Mouse (Mus musculus) heart, postnatal 0 days (tissue): ENCODE data around the gene Kcnd3. TPM values are rescaled to one million over a fixed set of nuclear protein-coding genes. Genes with fewer than 3 reads are reported as not detected.

Source experiments
- ATAC-seq: fragments of 200-750 bp; cut with Nextera tagmentation; 2 replicates; pipeline ENCODE4 v1.8.0; 2017; ENCODE audit warnings: low read depth, moderate number of reproducible peaks, moderate library complexity; ENCODE audit not compliant: insufficient read depth
- DNase-seq: peaks from one replicate; pipeline ENCODE4 v3.0.0-alpha.2; 2016; ENCODE audit warnings: low spot score
- H3K27ac ChIP-seq: fragments of 300-500 bp; sonication (generic); 2 replicates; pipeline ENCODE4 v1.5.1; 2014; ENCODE audit warnings: low read depth, mild to moderate bottlenecking
- H3K27me3 ChIP-seq: fragments of 300-500 bp; sonication (generic); 2 replicates; pipeline ENCODE4 v1.6.1; 2014; ENCODE audit warnings: low read length, mixed read lengths; ENCODE audit not compliant: control insufficient read depth, insufficient read depth
- H3K36me3 ChIP-seq: fragments of 300-500 bp; sonication (generic); replicated peaks from 2 replicates; pipeline ENCODE4 v1.6.1; 2014; ENCODE audit warnings: low read length, mixed read lengths; ENCODE audit not compliant: control insufficient read depth, insufficient read depth
- H3K4me1 ChIP-seq: fragments of 300-500 bp; sonication (generic); 2 replicates; pipeline ENCODE4 v1.6.1; 2014; ENCODE audit warnings: antibody characterized with exemption; ENCODE audit not compliant: control insufficient read depth, insufficient read depth
- H3K4me2 ChIP-seq: fragments of 300-500 bp; sonication (generic); 2 replicates; pipeline ENCODE4 v1.6.1; 2014; ENCODE audit warnings: low read depth, mild to moderate bottlenecking, low read length, moderate library complexity
- H3K4me3 ChIP-seq: fragments of 300-500 bp; sonication (generic); 2 replicates; pipeline ENCODE4 v1.5.1; 2014; ENCODE audit warnings: low read depth, low read length
- H3K9ac ChIP-seq: fragments of 300-500 bp; sonication (generic); replicated peaks from 2 replicates; pipeline ENCODE4 v1.6.1; 2014; ENCODE audit warnings: low read depth, low read length, mixed read lengths
- H3K9me3 ChIP-seq: fragments of 300-500 bp; sonication (generic); replicated peaks from 2 replicates; pipeline ENCODE4 v1.6.1; 2016; ENCODE audit warnings: low read length; ENCODE audit not compliant: control insufficient read depth
- CTCF ChIP-seq: IDR thresholded peaks from 2 replicates; pipeline ENCODE4 v1.5.1; 2016; ENCODE audit warnings: antibody characterized with exemption, control low read depth, low read depth
- EP300 ChIP-seq: IDR thresholded peaks from 2 replicates; pipeline ENCODE4 v1.6.1; 2016; ENCODE audit warnings: antibody characterized with exemption, low read depth
- WGBS: fragments of 180-500 bp; shearing (Covaris S2); extraction: QIAGEN DNeasy Blood & Tissue Kit; methylation state at CpG from one replicate; pipeline ENCODE4 v1.1.7; 2014; 5-methylcytosine and 5-hydroxymethylcytosine counted together
- polyA plus RNA-seq: library from polyadenylated mRNA; unstranded; fragments of >200 nt; fragmentation: Nextera tagmentation; extraction: Ambion mirVana; gene quantifications from 2 replicates; pipeline ENCODE4 v1.2.1, GENCODE M21; 2015
- total RNA-seq: library from RNA; depleted of rRNA; stranded (reverse); fragments of >200 nt; gene quantifications from 2 replicates; pipeline ENCODE4 v1.2.3, GENCODE M21; 2014; ENCODE audit warnings: low replicate concordance

Kcnd3 gene
- total and polyA plus RNA-seq, 2 experiments from 2014 or later = 0.27 to 2.4 TPM

- TF ChIP-seq EP300 (no peak), CTCF (no peak)
- no peaks in the 10 kb centered on the region for H3K27me3 ChIP-seq
- no peaks in the 10 kb centered on the region for H3K36me3 ChIP-seq
- ATAC-seq (no peak), DNase-seq (no peak)
- H3K27ac ChIP-seq = no peak overlapping the region
- 81% methylated on average over 1 of the region's 1 CpGs for WGBS
- H3K9me3 ChIP-seq = peaks cover 13% of the 10 kb centered on the region
- no peak overlapping the region for H3K9ac ChIP-seq
- no peak overlapping the region for H3K4me3 ChIP-seq
- H3K4me1 ChIP-seq = no peaks in the 10 kb centered on the region
- no peak overlapping the region for H3K4me2 ChIP-seq
These were observed 33.7 kb upstream of the Kcnd3 start for GRCm38 (mm10) chr3:105418441-105418840.

GRCm38 (mm10) chr3:105422391-105422790, 29.7 kb upstream of the Kcnd3 start:
- no peak for TF ChIP-seq EP300
- peak; percentile 14; the same call in 1 of the 2 replicates for TF ChIP-seq CTCF
- Histone ChIP-seq H3K4me2 (no peak overlapping the region), H3K4me1 (no peaks in the 10 kb centered on the region), H3K9ac (no peak overlapping the region), H3K9me3 (peaks cover 13% of the 10 kb centered on the region), H3K4me3 (no peak overlapping the region), H3K27me3 (no peaks in the 10 kb centered on the region), H3K27ac (no peak overlapping the region), H3K36me3 (no peaks in the 10 kb centered on the region)
- ATAC-seq = no peak
- DNase-seq = no peak

GRCm38 (mm10) chr3:105423427-105423826, 28.7 kb upstream of the Kcnd3 start:
- peaks cover 13% of the 10 kb centered on the region for H3K9me3 ChIP-seq
- H3K4me3 ChIP-seq = no peak overlapping the region
- no peak overlapping the region for H3K9ac ChIP-seq
- H3K27ac ChIP-seq = no peak overlapping the region
- ATAC-seq (no peak), DNase-seq (no peak)
- no peaks in the 10 kb centered on the region for H3K4me1 ChIP-seq
- H3K4me2 ChIP-seq = no peak overlapping the region
- 37% methylated on average over 4 of the region's 4 CpGs for WGBS
- H3K36me3 ChIP-seq = no peaks in the 10 kb centered on the region
- TF ChIP-seq EP300 (no peak), CTCF (no peak)
- H3K27me3 ChIP-seq = no peaks in the 10 kb centered on the region

GRCm38 (mm10) chr3:105428586-105428985, 23.5 kb upstream of the Kcnd3 start:
- Histone ChIP-seq H3K27me3 (no peaks in the 10 kb centered on the region), H3K27ac (no peak overlapping the region), H3K4me3 (no peak overlapping the region), H3K4me2 (no peak overlapping the region), H3K9me3 (no peaks in the 10 kb centered on the region), H3K9ac (no peak overlapping the region), H3K36me3 (no peaks in the 10 kb centered on the region), H3K4me1 (no peaks in the 10 kb centered on the region)
- ATAC-seq (no peak), DNase-seq (no peak)
- TF ChIP-seq EP300 (no peak), CTCF (no peak)

GRCm38 (mm10) chr3:105436383-105436782, 15.7 kb upstream of the Kcnd3 start:
- no peaks in the 10 kb centered on the region for H3K9me3 ChIP-seq
- no peaks in the 10 kb centered on the region for H3K36me3 ChIP-seq
- ATAC-seq (no peak), DNase-seq (no peak)
- H3K4me1 ChIP-seq = no peaks in the 10 kb centered on the region
- no peak overlapping the region for H3K4me2 ChIP-seq
- H3K27ac ChIP-seq = no peak overlapping the region
- no peak overlapping the region for H3K9ac ChIP-seq
- no peak overlapping the region for H3K4me3 ChIP-seq
- 28% methylated on average over 2 of the region's 2 CpGs for WGBS
- H3K27me3 ChIP-seq = no peaks in the 10 kb centered on the region
- TF ChIP-seq CTCF (no peak), EP300 (no peak)

GRCm38 (mm10) chr3:105436971-105437370, 15.2 kb upstream of the Kcnd3 start:
- ATAC-seq (no peak), DNase-seq (no peak)
- no peak overlapping the region for H3K27ac ChIP-seq
- H3K4me2 ChIP-seq = no peak overlapping the region
- no peaks in the 10 kb centered on the region for H3K9me3 ChIP-seq
- H3K36me3 ChIP-seq = no peaks in the 10 kb centered on the region
- H3K27me3 ChIP-seq = no peaks in the 10 kb centered on the region
- 80% methylated on average over 11 of the region's 11 CpGs for WGBS
- H3K9ac ChIP-seq = no peak overlapping the region
- no peaks in the 10 kb centered on the region for H3K4me1 ChIP-seq
- H3K4me3 ChIP-seq = no peak overlapping the region
- TF ChIP-seq EP300 (no peak), CTCF (no peak)
